Mouse (Mus musculus) frontal cortex, postnatal 25 days (tissue): Measurements from ENCODE around the gene Syn3.

ENCODE experiments used
- DNase-seq, 2 experiments: peaks; one replicate each; pipeline ENCODE4 v3.0.0; 2022; ENCODE audit warnings: low spot score in 2 of 2

Gene Syn3

DNA sequence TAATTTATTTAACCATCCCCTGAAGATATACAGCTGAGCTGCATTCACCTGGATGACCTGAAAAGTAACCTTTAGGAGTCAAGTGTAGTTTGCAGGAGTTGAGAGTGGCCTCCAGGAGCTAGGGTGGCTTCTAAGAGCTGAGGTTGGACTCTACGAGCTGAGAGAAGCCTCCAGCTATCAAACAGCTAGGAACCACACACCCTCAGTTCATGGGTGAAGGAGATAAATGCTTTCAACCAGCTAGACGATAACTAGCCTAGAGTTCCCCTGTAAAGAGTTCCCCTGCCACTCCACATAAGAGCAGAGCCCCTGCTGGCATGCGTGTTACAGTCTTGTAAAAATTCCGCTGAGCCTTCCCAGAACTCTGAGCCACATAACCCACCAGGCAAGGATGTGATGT is 129.3 kb downstream of the Syn3 start:
- DNase-seq: no peak

DNA sequence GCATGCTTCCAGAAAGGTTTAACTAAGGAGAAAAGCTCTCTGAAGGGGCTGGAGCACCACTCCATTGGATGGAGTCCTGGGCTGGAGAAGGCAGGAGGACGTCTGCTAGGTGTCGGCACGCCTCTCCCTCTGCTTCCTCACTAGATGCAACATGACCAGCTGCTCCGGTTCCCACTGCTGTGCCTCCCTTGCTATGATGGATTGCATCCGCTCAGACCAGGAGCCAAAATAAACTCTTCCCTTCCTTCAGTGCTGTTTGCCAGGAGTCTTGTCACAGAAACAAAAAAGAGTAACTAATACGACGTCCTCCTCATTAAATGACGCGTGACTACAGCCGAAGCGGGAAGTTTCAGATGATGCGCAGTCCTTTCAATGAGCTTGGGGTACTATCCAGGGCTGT is 129.9 kb downstream of the Syn3 start:
- no peak for DNase-seq

DNA sequence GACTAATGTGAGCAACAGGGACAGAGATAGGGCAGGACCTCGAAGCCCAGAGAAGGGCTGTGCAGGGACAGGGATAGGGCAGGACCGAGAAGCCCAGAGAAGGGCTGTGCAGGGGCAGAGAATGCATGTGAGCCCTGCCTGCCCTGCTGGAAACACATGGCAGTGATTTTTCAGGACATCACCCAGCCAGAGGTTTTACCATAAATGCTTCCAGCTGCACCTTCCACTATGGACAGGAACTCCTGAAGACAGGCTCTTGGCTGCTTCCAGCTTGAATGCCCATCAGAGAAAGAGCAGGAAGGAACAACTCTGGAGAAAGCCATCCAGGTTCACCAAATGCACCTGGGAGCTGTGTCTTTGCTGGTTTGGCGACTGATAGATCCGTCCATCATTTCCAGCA is 131.3 kb downstream of the Syn3 start:
- DNase-seq: no peak

DNA sequence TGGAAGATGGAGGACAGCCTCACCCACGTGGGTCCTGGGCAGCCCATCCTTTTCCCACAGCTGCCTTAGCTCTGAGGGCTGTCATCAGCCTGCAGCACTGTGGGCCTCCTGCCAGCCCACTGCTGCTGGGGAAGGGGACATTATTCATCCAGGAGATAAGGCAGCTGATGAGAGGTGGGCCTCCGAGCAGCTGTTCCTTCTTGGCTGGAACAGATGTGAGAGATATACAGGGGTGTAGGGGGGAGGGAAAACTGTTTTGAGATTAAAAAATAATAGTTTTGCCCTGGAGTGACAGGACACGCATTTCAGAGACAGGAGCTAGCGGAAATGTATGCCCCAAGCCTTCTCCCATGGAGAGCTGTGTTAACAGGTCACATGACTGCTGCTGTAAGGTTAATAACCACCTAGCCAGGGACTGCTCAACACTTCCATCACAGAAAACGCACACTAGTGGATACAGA is 133.0 kb downstream of the Syn3 start:
- no peak for DNase-seq

DNA sequence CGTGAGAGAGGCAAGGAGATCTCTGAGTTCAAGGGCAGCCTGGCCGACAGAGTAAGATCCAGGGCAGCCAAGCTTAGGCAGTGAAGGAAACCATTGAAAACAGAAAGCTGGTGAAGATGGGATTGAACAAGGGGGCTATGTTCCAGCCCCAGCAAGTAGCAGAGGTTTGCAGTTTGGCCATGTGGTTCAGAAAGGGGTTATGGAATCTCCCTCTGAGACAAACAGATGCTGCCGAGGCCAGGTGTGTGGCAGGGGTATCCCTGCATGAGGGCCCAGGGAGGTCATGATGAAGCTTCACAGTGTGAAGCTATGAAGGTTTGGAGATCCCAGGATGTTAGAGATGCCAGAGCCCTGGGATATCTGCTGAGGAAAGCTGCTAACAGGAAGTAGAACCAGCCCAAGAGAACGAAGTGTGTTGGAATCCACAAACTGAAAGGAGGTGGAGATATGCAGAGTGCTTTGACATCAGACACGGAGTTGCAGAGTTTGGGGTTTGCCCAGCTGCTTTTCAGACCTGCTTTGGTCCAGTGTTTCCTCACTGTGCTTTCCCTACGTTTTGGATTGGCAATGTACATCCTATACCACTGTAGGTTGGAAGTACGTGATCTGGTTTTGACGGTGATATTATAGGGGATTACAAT is 134.9 kb downstream of the Syn3 start:
- no peak for DNase-seq

DNA sequence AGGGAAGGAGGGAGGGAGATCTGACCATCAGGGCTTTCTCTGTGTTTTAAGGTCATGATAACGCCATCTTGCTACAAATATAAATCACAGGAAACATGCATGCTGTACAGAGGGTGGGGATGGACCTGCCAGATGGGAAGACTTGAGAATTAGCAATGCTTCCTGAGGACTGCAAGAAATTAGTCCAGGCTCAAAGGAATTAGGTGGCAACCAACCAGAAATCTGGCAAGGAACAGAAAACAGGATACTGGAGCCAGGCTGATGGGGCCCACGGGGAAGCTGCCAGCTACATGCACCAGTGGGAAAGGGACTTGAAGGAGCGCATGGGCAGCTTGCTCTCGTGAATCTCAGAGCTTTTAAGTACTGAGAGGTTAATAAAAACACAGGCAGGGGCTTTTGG is 139.0 kb downstream of the Syn3 start:
- no peak for DNase-seq

DNA sequence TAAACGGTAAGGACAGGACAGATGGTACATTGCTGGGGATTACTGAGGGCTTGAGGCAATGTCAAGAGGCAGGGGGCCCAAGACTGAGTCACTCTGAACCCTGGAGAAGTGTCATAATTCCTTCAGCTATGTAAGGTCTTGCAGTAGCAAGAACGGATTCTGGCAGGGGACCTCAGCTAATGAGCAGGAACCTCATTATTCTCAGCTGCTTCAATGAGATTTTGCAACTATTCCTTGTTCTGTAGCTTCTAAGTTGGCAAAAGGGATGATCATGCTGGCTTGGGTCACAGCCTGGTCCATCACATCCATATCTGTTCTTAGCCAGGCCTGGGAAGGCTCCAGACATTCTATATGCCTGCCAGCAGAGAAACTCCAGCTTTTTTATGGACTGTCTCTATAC is 139.5 kb downstream of the Syn3 start:
- DNase-seq: no peak

DNA sequence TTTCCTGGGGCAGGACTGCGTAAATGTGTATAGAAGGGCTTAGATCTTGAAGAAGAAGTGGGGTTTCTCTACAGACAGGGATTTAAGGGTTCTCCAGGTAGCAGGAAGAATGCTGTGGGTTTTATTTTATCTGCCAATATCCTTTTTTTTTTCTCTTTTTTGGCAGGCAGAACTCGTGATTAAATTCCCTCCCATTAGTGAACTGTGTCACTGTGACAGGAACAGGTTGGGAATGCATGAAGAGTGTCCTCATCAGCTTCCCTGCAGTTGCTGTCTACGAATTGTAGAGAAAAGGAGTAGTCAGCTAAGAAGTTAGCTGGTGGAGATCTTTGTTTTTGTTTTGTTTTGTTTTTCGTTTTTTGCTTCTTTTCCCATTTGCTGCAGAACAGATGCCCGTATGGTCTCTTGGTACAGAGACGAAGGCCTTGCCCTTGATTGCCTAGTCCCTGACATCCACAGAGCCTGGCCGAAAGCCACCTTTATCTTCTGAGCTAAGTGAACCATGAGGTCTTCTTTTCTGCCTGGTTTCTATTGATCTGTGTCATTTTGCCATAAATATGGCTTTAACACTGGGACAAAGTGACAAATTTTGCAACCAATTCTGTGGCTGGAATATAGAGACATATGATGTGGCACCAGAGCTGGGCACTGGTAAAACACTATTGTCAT is 140.3 kb downstream of the Syn3 start:
- no peak for DNase-seq

DNA sequence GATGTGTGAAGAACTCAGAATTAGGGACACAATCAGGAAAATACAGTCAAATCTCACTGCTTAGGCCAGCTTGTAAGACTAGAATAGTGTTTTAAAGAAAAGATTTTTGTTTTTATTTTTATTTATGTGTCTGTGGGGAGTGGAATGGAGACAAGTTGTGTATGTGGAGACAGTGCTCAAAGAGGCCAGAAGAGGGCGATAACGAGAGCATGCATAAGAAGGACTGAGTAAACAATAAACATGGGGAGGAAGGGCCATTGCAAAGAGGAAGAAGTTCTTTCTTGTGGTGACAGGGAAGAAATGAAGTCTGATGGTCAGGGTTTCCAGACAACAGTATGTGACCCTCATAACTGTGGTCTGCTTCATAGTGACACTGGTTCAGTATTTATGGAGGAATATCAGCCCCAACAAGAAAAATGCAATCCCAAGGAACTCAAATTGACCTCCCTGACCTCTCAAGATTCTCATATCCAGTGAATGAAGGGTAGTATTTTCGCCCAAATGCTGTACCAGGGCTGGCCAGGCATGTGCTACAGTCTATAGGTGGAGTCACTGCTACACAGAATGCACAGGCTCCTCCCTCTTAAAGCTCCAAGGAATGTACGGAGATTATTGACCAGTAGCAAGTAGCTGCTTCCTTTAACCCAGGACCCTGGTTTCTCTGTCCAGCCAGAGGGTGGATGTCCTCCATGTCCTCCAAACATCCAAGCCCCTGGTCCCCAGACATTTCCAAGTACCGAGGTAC is 141.7 kb downstream of the Syn3 start:
- no peak for DNase-seq

DNA sequence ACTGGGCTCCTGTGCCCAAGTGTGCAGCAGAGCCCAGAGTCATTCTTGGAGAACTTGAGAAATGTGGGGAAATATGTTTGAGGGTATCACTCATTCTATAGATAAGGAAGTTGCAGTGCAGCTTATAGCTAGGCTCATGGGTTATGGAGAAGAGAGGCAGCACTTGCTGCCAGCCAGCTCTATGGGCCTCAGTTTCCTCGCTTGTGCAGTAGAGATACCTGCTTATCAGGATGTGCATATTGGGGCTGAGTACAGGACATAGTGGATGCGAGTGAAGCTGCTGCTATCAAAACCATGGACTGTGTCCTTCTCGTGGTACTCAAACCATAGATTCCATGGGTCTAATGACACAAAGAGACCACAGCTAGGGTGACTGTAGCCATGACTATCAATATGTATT is 146.2 kb downstream of the Syn3 start:
- DNase-seq: no peak

DNA sequence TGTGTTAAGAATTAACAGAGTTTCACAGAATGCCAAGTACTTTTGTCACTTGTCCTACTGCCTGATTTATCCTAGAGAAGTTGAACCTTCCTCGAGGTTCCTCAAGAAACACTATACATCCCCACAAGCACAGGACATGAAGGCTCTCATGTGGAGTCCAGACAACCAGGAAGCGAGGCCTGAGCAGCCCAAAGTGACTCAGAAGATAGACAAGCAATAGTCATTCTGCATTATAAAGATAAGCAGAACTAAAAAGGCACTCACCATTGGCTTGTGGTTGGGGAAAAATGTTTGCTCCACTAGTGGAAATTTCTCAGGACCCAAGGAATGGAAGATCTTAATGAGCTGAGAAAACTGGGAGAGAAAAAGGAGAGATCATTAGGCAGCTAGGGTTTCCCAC is 147.4 kb downstream of the Syn3 start:
- DNase-seq: no peak

DNA sequence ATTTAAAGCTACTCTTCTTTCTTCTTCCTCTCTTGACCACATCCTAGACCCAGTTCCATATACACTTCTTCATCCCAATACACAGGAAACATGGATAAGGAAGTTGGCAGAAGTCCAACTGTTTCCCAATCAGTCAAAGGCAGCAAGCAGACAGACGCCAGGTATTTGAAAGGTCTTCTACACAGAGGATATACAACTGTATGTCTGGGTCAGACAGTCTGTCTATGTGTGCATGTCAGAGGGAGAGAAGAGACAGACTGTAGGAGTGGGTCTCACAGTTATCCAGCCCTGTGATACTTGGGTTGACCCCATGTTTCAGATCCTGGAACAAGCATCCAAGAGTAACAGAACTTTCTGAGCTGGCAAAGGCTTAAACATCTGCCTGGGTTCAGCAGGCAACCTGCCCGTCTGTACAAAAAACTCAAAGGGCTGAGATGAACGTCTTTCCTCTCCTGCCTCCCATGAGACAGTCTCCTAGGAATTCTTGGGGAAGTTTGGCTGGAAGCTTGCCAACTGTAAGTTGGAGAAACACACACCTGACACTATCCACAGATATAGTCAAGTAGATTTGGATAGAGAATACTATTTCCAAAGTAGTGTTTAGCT is 152.4 kb downstream of the Syn3 start:
- no peak for DNase-seq

DNA sequence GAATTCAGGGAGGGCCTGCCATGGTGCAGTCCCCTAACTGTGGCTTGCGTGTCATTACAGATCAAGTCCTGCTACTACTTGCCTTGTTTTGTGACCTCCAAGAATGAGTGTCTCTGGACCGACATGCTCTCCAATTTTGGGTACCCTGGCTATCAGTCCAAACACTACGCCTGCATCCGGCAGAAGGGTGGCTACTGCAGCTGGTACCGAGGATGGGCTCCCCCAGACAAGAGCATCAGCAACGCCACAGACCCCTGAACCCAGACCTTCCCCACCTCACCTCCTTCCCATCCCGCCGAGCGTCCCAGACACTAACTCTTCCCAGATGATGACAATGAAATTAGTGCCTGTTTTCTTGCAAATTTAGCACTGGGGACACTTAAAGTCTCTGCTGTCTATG is 153.1 kb downstream of the Syn3 start:
- DNase-seq: no peak

DNA sequence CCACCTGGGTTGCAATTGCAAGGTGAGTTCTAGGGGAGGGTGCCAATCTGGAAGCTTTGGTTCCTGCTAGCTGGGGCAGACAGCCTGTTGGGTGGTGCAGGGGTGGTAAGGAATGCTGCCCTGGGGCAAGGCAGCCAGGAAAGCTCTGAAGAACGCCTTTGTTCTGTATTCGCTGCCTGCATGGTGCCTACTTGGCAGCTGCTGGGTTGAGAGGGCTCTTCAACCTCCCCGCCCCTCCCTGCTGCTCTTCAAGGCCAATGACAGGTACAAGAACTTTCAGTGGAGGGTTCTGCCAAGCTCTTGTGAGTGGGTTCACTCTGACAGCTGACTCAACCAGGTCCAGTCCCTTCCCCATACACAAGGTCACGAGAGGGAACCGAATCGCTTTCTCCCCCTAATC is 154.0 kb downstream of the Syn3 start:
- no peak for DNase-seq

DNA sequence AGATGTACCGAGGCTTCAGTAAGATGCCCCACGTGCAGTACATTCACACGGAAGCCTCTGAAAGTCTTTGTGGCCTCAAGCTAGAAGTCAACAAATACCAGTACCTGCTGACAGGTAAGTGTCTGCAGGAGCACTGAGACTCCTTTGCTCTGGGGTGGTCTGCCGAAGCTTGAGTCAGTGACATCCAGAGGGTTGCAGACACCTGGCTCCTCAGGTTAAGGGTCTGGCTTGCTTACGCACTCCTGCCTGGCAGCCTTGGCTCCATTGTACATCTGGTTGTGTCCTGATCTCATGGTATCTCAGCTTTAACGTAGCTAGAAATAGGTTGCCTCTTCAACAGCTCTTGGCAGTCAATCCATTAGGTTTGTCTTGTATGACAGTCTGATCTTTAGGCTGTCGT is 154.8 kb downstream of the Syn3 start:
- no peak for DNase-seq

DNA sequence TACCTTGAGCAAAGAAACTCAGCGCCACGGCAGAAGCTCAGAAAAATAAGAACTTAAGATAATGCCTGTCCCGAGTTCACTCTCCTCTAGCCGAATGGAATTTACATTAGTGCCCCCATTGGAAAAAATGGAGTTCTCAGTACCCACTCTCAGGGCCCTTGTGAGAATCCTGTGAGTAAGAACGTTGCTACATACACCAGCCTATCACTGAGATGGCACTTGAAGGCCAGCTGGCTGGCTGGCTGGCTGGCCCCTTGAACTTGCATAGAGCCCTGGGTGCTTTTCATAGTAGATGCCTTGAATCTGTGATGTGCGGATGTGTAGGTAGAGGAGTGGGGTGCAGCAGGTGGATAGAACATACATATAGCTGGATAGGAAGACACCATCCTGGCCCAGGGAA is 155.3 kb downstream of the Syn3 start:
- DNase-seq: no peak

DNA sequence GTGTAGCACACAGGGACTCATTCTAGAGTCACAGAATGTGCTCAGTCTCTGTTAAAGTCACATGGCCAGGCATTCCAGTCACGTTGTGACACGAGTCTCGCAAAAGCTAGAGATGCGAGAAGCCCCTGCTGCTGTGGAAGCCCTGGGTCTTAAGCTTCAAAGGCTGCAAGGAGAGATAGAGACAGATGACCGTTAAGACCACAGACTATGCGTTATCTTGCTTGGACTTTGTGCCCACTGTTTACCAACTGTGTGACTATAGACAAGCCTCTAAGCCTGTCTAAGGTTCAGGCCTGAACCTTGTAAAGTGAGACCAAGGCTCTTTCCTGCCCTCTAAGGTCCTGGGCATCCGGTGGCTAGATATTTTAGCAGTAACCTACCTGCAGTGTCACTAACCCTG is 156.0 kb downstream of the Syn3 start:
- no peak for DNase-seq

DNA sequence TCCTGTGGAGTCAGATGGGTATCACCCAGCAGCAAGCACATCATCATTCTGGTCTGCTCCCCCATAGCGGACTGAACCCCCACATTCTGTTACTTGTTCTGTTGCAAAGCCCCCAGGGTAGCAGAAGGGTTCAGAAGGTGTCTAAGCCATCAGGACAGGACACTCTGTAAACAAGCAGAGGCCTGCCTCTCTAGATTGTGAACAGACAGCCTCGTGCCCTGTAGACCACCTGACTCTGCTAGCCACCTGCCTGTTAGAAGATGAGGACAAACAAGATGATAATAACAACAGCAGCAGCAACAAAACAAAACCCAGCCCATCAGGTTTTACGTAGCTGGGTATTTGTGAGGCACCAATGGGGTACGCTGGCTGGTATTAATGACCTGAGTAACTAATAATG is 156.5 kb downstream of the Syn3 start:
- no peak for DNase-seq

DNA sequence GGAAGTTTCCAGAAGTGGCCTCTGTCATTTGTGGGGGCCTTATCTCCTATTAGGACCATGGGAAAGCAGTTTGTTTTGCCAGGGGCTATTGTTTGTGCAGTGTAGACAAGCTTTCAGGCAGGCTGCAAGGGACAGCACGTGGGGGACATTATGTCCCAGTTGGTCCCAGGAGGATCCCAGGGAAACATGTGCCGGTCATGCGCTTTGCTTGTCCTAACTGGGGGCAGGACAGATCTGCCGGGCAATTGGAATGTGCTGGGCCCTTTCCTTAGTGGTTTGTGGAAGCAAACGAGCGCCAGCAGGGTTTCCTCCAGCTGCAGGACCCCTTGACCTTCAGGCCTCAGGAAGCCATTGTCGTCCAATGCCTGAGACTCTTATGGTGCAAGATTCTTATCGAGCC is 157.1 kb downstream of the Syn3 start:
- DNase-seq: no peak

DNA sequence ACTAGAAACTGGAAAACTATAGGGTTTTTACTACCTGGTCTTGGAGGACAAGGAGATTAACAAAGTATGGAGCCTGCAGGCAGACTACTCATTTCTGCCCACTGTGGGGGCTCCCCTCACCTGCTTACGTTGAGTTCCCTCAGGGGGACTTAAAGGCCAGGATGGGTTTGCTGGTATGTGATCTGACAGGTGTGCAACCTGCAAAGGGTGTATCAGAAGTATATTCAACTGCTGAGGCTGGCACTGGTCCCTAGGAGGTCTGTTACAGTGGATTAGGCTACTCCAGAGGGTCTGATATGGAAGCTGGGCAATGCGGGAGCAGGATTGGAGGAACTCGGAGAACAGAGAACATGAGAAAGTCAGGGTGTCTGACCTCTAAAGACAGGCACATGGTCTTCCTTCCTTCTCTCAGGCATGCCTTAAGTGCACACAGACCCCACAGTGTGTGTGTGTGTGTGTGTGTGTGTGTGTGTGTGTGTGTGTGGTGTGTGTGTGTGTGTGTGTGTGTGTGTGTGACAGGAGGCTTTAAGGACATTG is 157.6 kb downstream of the Syn3 start:
- no peak for DNase-seq

DNA sequence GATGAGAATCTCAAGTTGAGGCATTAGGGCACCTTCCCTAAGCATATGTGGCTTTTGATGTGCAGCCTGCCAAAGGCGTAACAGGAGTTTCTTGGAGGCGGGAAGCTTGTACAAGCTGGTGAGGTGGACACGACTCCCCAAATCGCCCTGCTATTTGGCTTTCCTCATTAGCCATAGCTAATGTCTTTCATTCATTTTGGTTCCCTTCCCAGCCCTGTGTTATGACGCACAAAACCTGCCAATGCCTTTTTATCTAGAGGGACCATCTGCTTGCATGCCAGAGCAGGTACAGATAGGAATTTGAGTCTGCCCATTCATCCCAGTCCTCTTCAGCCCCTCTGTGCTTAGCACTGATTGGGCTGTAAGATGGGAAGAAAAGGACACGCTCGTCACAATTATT is 158.3 kb downstream of the Syn3 start:
- DNase-seq: no peak

DNA sequence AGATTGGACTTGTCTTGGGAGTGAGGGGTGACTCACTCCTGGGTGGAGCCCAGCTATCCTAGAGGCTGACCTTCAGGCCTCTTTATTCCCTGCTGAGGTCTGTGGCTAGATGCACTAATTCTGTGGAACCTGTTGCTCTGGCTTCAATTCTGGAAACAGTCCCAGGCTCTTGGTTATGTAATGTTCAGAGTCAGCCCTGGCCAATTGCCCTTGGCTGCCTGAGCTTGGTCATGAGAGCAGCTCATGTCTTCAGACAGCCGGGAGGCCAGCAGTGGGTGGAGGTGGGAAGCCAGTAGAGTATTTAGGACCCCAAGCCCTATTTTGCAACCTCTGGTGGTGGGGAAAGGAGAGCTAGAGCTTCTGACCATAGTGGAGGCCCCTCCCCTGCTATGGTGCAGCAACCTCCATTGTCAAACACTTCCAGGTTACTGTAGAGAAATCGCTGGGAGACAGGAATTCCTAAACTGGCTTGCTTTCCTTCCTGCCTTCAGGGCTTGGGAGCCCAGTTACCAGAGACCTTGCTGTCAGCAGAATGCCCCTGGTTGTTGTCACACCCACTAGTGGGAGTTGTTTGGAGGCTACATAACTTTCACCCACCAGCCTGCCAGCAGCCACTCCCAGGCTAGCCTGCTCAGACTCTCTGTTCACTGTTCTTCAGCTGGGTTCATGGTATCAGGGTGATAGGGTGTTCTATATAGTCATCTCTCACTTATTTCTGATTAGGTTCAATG is 158.9 kb downstream of the Syn3 start:
- DNase-seq: peak; percentile 38 to 39
